Mouse (Mus musculus) thymus, postnatal 14 days (tissue): ENCODE results near the gene Shkbp1.

Experiments used
- DNase-seq: peaks from one replicate; pipeline ENCODE4 v3.0.0; 2021

Shkbp1 gene

GRCm38 (mm10) chr7:27355745-27356240 lies at the start of gene Shkbp1:
Gene Shkbp1, minus strand, starts transcription at chr7:27356019.
- DNase-seq, result peak; percentile 90

GRCm38 (mm10) chr7:27404203-27404942 lies 48.6 kb upstream of the Shkbp1 start:
- no peak for DNase-seq

GRCm38 (mm10) chr7:27402675-27403074 lies 46.9 kb upstream of the Shkbp1 start:
- peak; percentile 59 for DNase-seq

- DNase-seq, result no peak
Measured at GRCm38 (mm10) chr7:27400545-27400944, 44.7 kb upstream of the Shkbp1 start.

- peak; percentile 41 for DNase-seq
Measured at GRCm38 (mm10) chr7:27397048-27397949, 41.5 kb upstream of the Shkbp1 start.

- DNase-seq, result peak; percentile 54
Measured at GRCm38 (mm10) chr7:27396184-27397047, 40.6 kb upstream of the Shkbp1 start.

- DNase-seq, result no peak
Measured at GRCm38 (mm10) chr7:27395521-27396183, 39.8 kb upstream of the Shkbp1 start.

- DNase-seq, result no peak
Measured at GRCm38 (mm10) chr7:27391416-27391815, 35.6 kb upstream of the Shkbp1 start.

GRCm38 (mm10) chr7:27389213-27389612 lies 33.4 kb upstream of the Shkbp1 start:
- no peak for DNase-seq

- peak; percentile 75 for DNase-seq
Measured at GRCm38 (mm10) chr7:27384731-27385130, 28.9 kb upstream of the Shkbp1 start.

GRCm38 (mm10) chr7:27384134-27384533 lies 28.3 kb upstream of the Shkbp1 start:
- no peak for DNase-seq

GRCm38 (mm10) chr7:27383233-27383632 lies 27.4 kb upstream of the Shkbp1 start:
- no peak for DNase-seq

GRCm38 (mm10) chr7:27381560-27381959 lies 25.7 kb upstream of the Shkbp1 start:
- DNase-seq, result no peak

GRCm38 (mm10) chr7:27381009-27381408 lies 25.2 kb upstream of the Shkbp1 start:
- DNase-seq, result no peak

GRCm38 (mm10) chr7:27379836-27380235 lies 24.0 kb upstream of the Shkbp1 start:
- no peak for DNase-seq

GRCm38 (mm10) chr7:27378431-27378830 lies 22.6 kb upstream of the Shkbp1 start:
- DNase-seq, result no peak

GRCm38 (mm10) chr7:27375274-27375673 lies 19.5 kb upstream of the Shkbp1 start:
- no peak for DNase-seq

GRCm38 (mm10) chr7:27371715-27372462 lies 16.1 kb upstream of the Shkbp1 start:
- no peak for DNase-seq

GRCm38 (mm10) chr7:27369111-27369510 lies 13.3 kb upstream of the Shkbp1 start:
- DNase-seq, result no peak

GRCm38 (mm10) chr7:27367976-27368375 lies 12.2 kb upstream of the Shkbp1 start:
- no peak for DNase-seq

- DNase-seq, result no peak
Measured at GRCm38 (mm10) chr7:27366082-27366844, 10.4 kb upstream of the Shkbp1 start.
